Mouse (Mus musculus): Measurements from ENCODE around the gene Wap. TPM values are rescaled to one million over a fixed set of nuclear protein-coding genes. Genes with fewer than 3 reads are reported as not detected.
A peak's percentile ranks its signal among the peaks of the same experiment; 100 is the strongest.
"Not testable (repeated sequence)": the region's sequence is repeated elsewhere in the genome, so short reads cannot be mapped to it uniquely, and the experiment has no call there.

Wap gene
- polyA plus RNA-seq, 1 experiment from 2014 or later, result not detected

DNA sequence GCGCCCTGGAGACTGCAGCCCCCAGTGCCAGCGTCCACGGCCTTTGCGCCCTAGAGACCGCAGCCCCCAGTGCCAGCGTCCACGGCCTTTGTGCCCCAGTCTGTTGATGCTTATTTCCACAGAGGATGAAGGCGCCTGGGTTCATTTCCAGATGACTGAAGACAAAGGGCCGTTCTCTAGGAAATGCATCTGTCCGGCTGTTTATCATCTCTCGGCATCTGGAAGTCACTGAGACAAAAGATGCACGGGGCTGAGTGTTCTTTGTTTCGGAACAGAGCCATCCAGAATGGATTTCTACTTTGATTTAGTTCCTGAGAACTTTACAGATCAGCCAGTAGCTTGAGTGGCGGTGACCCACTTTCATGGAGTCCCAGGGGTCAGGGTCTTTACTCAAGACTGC lies 22.8 kb upstream of the Wap start:
- Histone ChIP-seq H3K4me2 (no peak overlapping the region), H3K9ac (no peak overlapping the region), H3K4me3 (replicated peaks) (no peak overlapping the region), H3K27ac (no peak overlapping the region), H3K27me3 (no peaks in the 10 kb centered on the region), H3K4me1 (replicated peaks) (peaks cover 8% of the 10 kb centered on the region; the same call in 1 of the 2 replicates), H3K9me3 (replicated peaks) (no peaks in the 10 kb centered on the region), H3K36me3 (no peaks in the 10 kb centered on the region)
- 58% methylated on average over 14 of the region's 14 CpGs for WGBS (ENCODE audit: insufficient replicate concordance)
- ATAC-seq (ENCODE audit: low read depth) (no peak), DNase-seq (no peak)

GRCm38 (mm10) chr11:6658271-6658670 lies 19.8 kb upstream of the Wap start, which contains the start of gene Ramp3:
Gene Ramp3, plus strand, starts transcription at chr11:6658521.
- H3K9ac ChIP-seq, result no peak within 1 kb of the TSS
- 1% methylated on average over 18 of the region's 18 CpGs for WGBS (ENCODE audit: insufficient replicate concordance)
- 0 out of 2 replicates have a peak, but pooled peaks have one; percentile 50 for ATAC-seq (ENCODE audit: low read depth)

DNA sequence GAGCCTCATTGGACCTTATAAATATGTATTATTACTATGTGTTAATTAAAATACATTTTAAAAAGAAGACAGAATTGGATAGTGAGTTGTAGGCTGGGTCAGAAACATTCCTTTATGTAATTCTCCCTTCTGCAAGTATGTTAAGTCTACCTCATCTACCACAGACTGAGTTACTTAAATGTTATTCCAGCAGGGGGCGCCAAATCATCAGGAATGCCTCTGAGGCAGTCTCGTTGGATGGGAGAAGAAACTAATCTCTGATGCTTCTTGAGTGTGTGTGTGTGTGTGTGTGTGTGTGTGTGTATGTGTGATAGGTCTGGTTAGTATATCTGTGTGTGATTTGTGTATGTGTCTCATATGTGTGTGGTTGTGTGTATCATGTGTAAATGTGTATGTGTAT lies 16.5 kb upstream of the Wap start:
- 2% methylated on average over 2 of the region's 2 CpGs for WGBS (ENCODE audit: insufficient replicate concordance)
- no peak overlapping the region for H3K4me3 ChIP-seq (replicated peaks)

More at GRCm38 (mm10) chr11:6658271-6658670, 19.8 kb upstream of the Wap start, which contains the start of gene Ramp3:
- peak within 1 kb of the TSS; percentile 63 for H3K4me2 ChIP-seq
- no peak for DNase-seq
- peaks cover 8% of the 10 kb centered on the region; the same call in 1 of the 2 replicates for H3K4me1 ChIP-seq (replicated peaks)
- no peaks in the 10 kb centered on the region for H3K9me3 ChIP-seq (replicated peaks)
- H3K27ac ChIP-seq, result no peak within 1 kb of the TSS
- 0 out of 2 replicates have a peak, but pooled peaks cover 8% of the 10 kb centered on the region for H3K27me3 ChIP-seq
- no peaks in the 10 kb centered on the region for H3K36me3 ChIP-seq
- peak within 1 kb of the TSS; percentile 29 for H3K4me3 ChIP-seq (replicated peaks)

DNA sequence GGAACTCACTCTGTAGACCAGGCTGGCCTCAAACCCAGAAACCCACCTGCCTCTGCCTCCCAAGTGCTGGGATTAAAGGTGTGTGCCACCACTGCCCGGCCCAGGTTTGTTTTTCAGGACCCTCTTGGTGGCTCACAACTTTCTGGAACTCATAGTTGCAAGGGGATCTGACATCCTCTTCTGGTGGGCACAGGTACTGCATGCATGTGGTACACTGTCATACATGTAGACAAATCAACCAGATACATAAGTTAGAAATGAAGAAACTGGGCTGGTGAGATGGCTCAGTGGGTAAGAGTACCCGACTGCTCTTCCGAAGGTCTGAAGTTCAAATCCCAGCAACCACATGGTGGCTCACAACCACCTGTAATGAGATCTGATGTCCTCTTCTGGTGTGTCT lies 14.5 kb upstream of the Wap start:
- H3K27ac ChIP-seq; DNase-seq; H3K36me3 ChIP-seq; H3K4me3 ChIP-seq (replicated peaks); H3K9ac ChIP-seq; H3K27me3 ChIP-seq; ATAC-seq (ENCODE audit: low read depth); H3K4me2 ChIP-seq; H3K4me1 ChIP-seq (replicated peaks); H3K9me3 ChIP-seq (replicated peaks): not testable (repeated sequence)
- WGBS (ENCODE audit: insufficient replicate concordance), result 63% methylated on average over 3 of the region's 3 CpGs

More for the DNA sequence above, 16.5 kb upstream of the Wap start:
- no peak overlapping the region for H3K9ac ChIP-seq
- DNase-seq (peak; percentile 50), ATAC-seq (ENCODE audit: low read depth) (0 out of 2 replicates have a peak, but pooled peaks have one; percentile 39)
- 0 out of 2 replicates have a peak, but pooled peaks cover 8% of the 10 kb centered on the region for H3K27me3 ChIP-seq
- H3K4me2 ChIP-seq, result no peak overlapping the region
- no peaks in the 10 kb centered on the region for H3K9me3 ChIP-seq (replicated peaks)
- peaks cover 8% of the 10 kb centered on the region; the same call in 1 of the 2 replicates for H3K4me1 ChIP-seq (replicated peaks)
- H3K36me3 ChIP-seq, result no peaks in the 10 kb centered on the region
- no peak overlapping the region for H3K27ac ChIP-seq

DNA sequence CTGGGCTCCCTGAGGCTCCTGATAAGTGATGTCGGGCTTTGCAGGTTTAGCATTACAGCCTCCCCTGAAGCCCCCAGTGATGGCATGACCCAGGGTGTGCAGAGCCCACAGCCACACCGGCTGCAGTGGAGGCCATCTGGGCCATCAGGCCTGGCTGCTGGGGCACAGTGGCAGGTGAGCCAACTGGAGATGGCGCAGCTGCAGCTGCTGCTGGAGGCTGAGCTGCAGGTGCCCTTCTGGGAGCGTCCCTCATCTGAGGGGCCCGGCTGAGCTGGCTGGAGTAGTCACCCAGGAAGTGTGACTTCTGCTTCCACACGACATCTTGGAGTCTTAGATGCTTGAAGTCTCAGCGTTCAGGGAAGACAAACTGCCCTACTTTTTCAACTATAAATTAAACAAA lies 12.1 kb upstream of the Wap start:
- H3K9ac ChIP-seq, result no peak overlapping the region
- no peaks in the 10 kb centered on the region for H3K4me1 ChIP-seq (replicated peaks)
- H3K9me3 ChIP-seq (replicated peaks), result 0 out of 2 replicates have a peak, but pooled peaks cover 5% of the 10 kb centered on the region
- H3K27ac ChIP-seq, result no peak overlapping the region
- WGBS (ENCODE audit: insufficient replicate concordance), result 51% methylated on average over 7 of the region's 7 CpGs
- no peak overlapping the region for H3K4me2 ChIP-seq
- ATAC-seq (ENCODE audit: low read depth), result no peak
- DNase-seq, result no peak
- no peaks in the 10 kb centered on the region for H3K36me3 ChIP-seq
- 0 out of 2 replicates have a peak, but pooled peaks cover 6% of the 10 kb centered on the region for H3K27me3 ChIP-seq
- H3K4me3 ChIP-seq (replicated peaks), result no peak overlapping the region

GRCm38 (mm10) chr11:6647831-6648724 lies 9.6 kb upstream of the Wap start:
- ATAC-seq (ENCODE audit: low read depth), result no peak
- 39% methylated on average over 9 of the region's 9 CpGs for WGBS (ENCODE audit: insufficient replicate concordance)
- Histone ChIP-seq H3K9ac (no peak overlapping the region), H3K9me3 (replicated peaks) (0 out of 2 replicates have a peak, but pooled peaks cover 5% of the 10 kb centered on the region), H3K4me1 (replicated peaks) (no peaks in the 10 kb centered on the region), H3K4me2 (no peak overlapping the region), H3K4me3 (replicated peaks) (no peak overlapping the region), H3K36me3 (no peaks in the 10 kb centered on the region), H3K27ac (no peak overlapping the region), H3K27me3 (no peaks in the 10 kb centered on the region)
- DNase-seq, result no peak

- no peak for DNase-seq
- no peak overlapping the region for H3K9ac ChIP-seq
- H3K9me3 ChIP-seq (replicated peaks), result 0 out of 2 replicates have a peak, but pooled peaks cover 5% of the 10 kb centered on the region
- WGBS (ENCODE audit: insufficient replicate concordance), result 64% methylated on average over 6 of the region's 6 CpGs
- H3K4me3 ChIP-seq (replicated peaks), result no peak overlapping the region
- H3K27ac ChIP-seq, result no peak overlapping the region
- H3K4me1 ChIP-seq (replicated peaks), result no peaks in the 10 kb centered on the region
- H3K27me3 ChIP-seq, result no peaks in the 10 kb centered on the region
- H3K4me2 ChIP-seq, result no peak overlapping the region
- no peak for ATAC-seq (ENCODE audit: low read depth)
- no peaks in the 10 kb centered on the region for H3K36me3 ChIP-seq
Observed at GRCm38 (mm10) chr11:6644566-6644965, 6.1 kb upstream of the Wap start.

DNA sequence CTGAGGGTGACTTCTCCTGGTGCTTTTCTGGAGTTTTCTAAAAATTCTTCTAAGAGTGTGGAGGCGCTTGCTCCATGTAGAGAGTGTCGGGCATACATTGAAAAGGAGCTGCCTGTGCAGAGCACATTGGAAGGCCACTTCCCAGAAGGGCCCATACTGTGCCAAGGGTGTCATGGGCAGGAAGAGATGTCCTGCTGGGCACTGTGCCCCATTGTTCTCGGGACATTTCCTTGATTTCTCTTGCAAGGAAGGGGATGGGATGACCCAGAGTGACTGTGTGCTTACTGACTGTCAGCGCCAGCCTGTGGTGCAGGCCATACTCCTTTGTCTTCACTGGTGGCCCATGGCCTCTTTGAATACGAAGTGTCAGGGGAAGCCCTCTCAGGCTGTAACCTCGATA lies 635 bp upstream of the Wap start:
- no peak overlapping the region for H3K4me3 ChIP-seq (replicated peaks)
- no peaks in the 10 kb centered on the region for H3K27me3 ChIP-seq
- no peak overlapping the region for H3K27ac ChIP-seq
- DNase-seq (no peak), ATAC-seq (ENCODE audit: low read depth) (no peak)
- no peaks in the 10 kb centered on the region for H3K36me3 ChIP-seq
- H3K9ac ChIP-seq, result no peak overlapping the region
- H3K4me1 ChIP-seq (replicated peaks), result no peaks in the 10 kb centered on the region
- H3K9me3 ChIP-seq (replicated peaks), result no peaks in the 10 kb centered on the region
- 61% methylated on average over 6 of the region's 6 CpGs for WGBS (ENCODE audit: insufficient replicate concordance)
- no peak overlapping the region for H3K4me2 ChIP-seq

DNA sequence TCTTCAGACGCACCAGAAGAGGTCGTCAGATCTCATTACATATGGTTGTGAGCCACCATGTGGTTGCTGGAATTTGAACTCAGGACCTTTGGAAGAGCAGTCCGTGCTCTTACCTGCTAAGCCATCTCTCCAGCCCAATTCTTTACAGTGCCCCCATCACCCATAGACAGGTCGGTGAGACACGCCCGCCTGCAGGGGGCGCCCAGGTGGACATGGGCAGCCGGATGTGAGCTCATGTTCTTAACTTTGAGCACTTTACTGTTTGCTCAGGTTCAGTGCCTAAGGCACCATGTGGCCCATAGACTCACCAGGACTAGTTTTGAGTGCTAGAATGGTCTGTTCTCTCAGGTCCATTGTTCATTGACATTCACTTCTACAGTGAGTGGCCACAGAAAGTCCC lies 2.3 kb downstream of the Wap start:
- WGBS (ENCODE audit: insufficient replicate concordance), result 49% methylated on average over 8 of the region's 8 CpGs
- no peak for DNase-seq
- peak; percentile 31; the same call in 1 of the 2 replicates for ATAC-seq (ENCODE audit: low read depth)
- Histone ChIP-seq H3K27ac (no peak overlapping the region), H3K4me2 (no peak overlapping the region), H3K4me1 (replicated peaks) (no peaks in the 10 kb centered on the region), H3K9me3 (replicated peaks) (no peaks in the 10 kb centered on the region), H3K9ac (no peak overlapping the region), H3K4me3 (replicated peaks) (no peak overlapping the region), H3K36me3 (no peaks in the 10 kb centered on the region), H3K27me3 (no peaks in the 10 kb centered on the region)

DNA sequence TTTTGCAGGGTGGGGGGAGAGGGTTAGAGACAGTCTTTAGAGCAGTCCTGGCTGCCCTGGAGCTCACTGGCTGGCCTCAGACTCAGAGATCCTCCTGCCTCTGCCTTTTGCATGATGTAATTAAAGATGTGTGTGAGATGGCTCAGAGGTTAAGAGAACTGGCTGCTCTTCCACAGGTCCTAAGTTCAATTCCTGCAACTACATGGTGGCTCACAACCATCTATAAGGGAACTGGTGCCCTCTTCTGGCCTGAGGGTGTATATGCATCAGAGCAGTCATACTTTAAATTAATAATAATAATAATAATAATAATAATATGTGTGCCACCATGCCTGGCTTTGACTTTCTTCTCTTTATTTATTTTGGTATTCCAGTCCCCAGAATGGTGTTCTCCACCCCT lies 8.8 kb downstream of the Wap start:
- no peak overlapping the region for H3K4me2 ChIP-seq
- no peak overlapping the region for H3K27ac ChIP-seq
- H3K4me1 ChIP-seq (replicated peaks), result peaks cover 32% of the 10 kb centered on the region
- no peak overlapping the region for H3K9ac ChIP-seq
- no peaks in the 10 kb centered on the region for H3K9me3 ChIP-seq (replicated peaks)
- peak; percentile 38 for DNase-seq
- H3K27me3 ChIP-seq, result no peaks in the 10 kb centered on the region
- H3K36me3 ChIP-seq, result peaks cover 2% of the 10 kb centered on the region; the same call in 1 of the 2 replicates
- H3K4me3 ChIP-seq (replicated peaks), result no peak overlapping the region
- no peak for ATAC-seq (ENCODE audit: low read depth)

DNA sequence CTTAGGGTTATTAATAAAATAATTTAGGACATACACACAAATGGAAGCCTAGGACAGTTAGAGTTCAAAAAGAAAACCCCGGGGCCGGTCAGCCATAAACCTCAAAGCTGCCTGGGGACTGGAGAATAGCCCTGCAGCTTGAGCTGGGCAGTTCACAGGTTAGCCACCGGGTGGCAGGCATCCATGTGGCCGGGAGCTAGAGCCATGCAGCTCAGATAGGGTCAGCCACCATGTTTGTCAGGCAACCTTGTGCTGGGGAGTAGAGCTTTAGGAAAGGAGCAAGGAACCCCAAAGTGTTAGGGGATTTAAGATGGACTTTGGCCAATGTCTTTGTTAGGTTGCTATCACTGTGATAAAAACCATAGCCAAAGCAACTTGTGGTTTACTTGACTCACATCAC lies 9.9 kb downstream of the Wap start:
- peak overlapping the region; percentile 90; the same call in 1 of the 2 replicates for H3K27ac ChIP-seq
- ATAC-seq (ENCODE audit: low read depth), result no peak; the same call in 1 of the 2 replicates

More for the DNA sequence above, 9.9 kb downstream of the Wap start:
- no peak overlapping the region for H3K4me3 ChIP-seq (replicated peaks)
- no peak overlapping the region for H3K9ac ChIP-seq
- peaks cover 13% of the 10 kb centered on the region for H3K36me3 ChIP-seq
- WGBS (ENCODE audit: insufficient replicate concordance), result 23% methylated on average over 4 of the region's 4 CpGs
- H3K4me1 ChIP-seq (replicated peaks), result peaks cover 43% of the 10 kb centered on the region
- H3K27me3 ChIP-seq, result no peaks in the 10 kb centered on the region
- DNase-seq, result peak; percentile 54
- H3K4me2 ChIP-seq, result no peak overlapping the region
- H3K9me3 ChIP-seq (replicated peaks), result no peaks in the 10 kb centered on the region
